Mouse (Mus musculus) liver, adult (tissue): ENCODE measurements at regions not wholly inside any gene's neighbourhood (a gene's known extent, or its start where the extent isn't known, plus 50 kb on each side); places are given as distances from the start of the nearest gene placed in this dataset.

Experiments
- GATA4 ChIP-seq: IDR thresholded peaks from 2 replicates; pipeline ENCODE4 v1.6.1; 2014; ENCODE audit warnings: mild to moderate bottlenecking, low read length; ENCODE audit not compliant: insufficient replicate concordance

- TF ChIP-seq GATA4: no peak
Measured at GRCm38 (mm10) chr10:56453578-56454069, 76.5 kb downstream of the Gja1 start.

- no peak for TF ChIP-seq GATA4
Measured at GRCm38 (mm10) chr10:56455867-56456468, 78.8 kb downstream of the Gja1 start.

GRCm38 (mm10) chr10:56468537-56468936 is 91.4 kb downstream of the Gja1 start:
- no peak for TF ChIP-seq GATA4

GRCm38 (mm10) chr10:56468993-56469712 is 92.0 kb downstream of the Gja1 start:
- TF ChIP-seq GATA4: peak; percentile 69; the same call in 1 of the 2 replicates

GRCm38 (mm10) chr10:56469895-56470294 is 92.8 kb downstream of the Gja1 start:
- no peak for TF ChIP-seq GATA4

- TF ChIP-seq GATA4: no peak
Measured at GRCm38 (mm10) chr10:56474951-56475350, 97.8 kb downstream of the Gja1 start.

- TF ChIP-seq GATA4: no peak
Measured at GRCm38 (mm10) chr10:56482156-56482716, 105.1 kb downstream of the Gja1 start.

- no peak for TF ChIP-seq GATA4
Measured at GRCm38 (mm10) chr10:56484931-56485330, 107.8 kb downstream of the Gja1 start.

- TF ChIP-seq GATA4: no peak
Measured at GRCm38 (mm10) chr10:56485746-56486145, 108.6 kb downstream of the Gja1 start.

GRCm38 (mm10) chr10:56486584-56486983 is 109.5 kb downstream of the Gja1 start:
- TF ChIP-seq GATA4: no peak

- TF ChIP-seq GATA4: no peak
Measured at GRCm38 (mm10) chr10:56493461-56493860, 116.3 kb downstream of the Gja1 start.

- TF ChIP-seq GATA4: no peak
Measured at GRCm38 (mm10) chr10:56495352-56495751, 118.2 kb downstream of the Gja1 start.

GRCm38 (mm10) chr10:56519041-56519440 is 141.9 kb downstream of the Gja1 start:
- no peak for TF ChIP-seq GATA4

GRCm38 (mm10) chr10:56525791-56526190 is 148.7 kb downstream of the Gja1 start:
- TF ChIP-seq GATA4: no peak

- no peak for TF ChIP-seq GATA4
Measured at GRCm38 (mm10) chr10:56537091-56537490, 160.0 kb downstream of the Gja1 start.

- TF ChIP-seq GATA4: no peak
Measured at GRCm38 (mm10) chr10:56539827-56540511, 162.8 kb downstream of the Gja1 start.
